Mouse (Mus musculus) liver, embryonic 18 days (tissue): ENCODE measurements around the gene Tmpo. TPM values are rescaled to one million over a fixed set of nuclear protein-coding genes. Genes with fewer than 3 reads are reported as not detected.

Experiments
- polyA plus RNA-seq: library from polyadenylated mRNA; depleted of rRNA; stranded (reverse); fragments of >200 nt; gene quantifications from 2 replicates; pipeline ENCODE4 v1.2.3, GENCODE M21; 2012; rRNA removed

Tmpo gene
- 64.1 and 66.9 TPM in 2 replicates for polyA plus RNA-seq

DNA sequence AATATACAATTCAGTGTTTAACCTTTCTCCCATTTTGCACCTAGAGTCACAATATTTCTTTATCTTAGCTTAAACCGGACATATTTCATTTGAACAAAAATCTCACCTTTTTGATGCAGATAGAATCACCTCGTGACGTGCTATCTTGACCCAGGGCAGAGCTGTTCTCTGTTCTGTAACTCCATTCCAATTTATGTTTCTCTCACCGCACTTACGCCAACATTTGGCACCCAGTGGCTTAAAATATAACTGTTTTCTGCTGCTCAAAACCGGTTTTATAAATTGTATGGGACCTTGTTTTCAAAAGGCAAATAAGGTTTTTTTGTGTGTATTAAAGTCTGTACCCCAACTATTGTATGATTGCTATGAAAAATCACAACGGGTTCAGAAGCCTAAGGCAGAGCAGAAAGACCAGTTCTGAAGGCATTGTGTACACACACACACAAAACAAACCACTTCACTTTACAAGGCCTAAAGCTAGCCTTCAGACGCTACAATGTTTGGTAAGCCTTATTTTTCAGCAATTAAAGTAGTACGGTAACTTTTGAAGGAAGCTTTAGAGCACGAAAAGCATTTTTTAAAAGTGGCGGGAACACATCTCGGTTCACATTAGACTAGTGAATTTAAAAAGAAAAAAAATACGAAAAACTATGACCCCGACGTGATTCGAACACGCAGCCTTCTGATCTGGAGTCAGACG lies at the start of gene Tmpo:
Tmpo (minus strand) TSS at position 555 of the 700 bp plus-strand sequence.

GRCm38 (mm10) chr10:91123828-91124822 lies 57.0 kb downstream of the Tmpo start, which contains the start of gene Slc25a3:
Slc25a3 (minus strand) TSS chr10:91124059.

Other genes with a start within 250 kb of the Tmpo start
- gene Apaf1, start 98.5 kb downstream of the Tmpo start, polyA plus RNA-seq = 7.8 and 8.8 TPM in 2 replicates
- gene Ikbip, start 98.4 kb downstream of the Tmpo start, polyA plus RNA-seq = 6.2 and 6.3 TPM in 2 replicates
- 164 and 191 TPM in 2 replicates for gene Slc25a3, start 57.3 kb downstream of the Tmpo start, polyA plus RNA-seq